Comparison of ENCODE assay signal across 9 mouse cellular contexts in genomic region chr1:182560390-182561098, GRCm38 (mm10). TPM values are rescaled to one million over a fixed set of nuclear protein-coding genes. Genes with fewer than 3 reads are reported as not detected.
DNase-seq lines count a peak whose midpoint lies in the region; ATAC-seq and TF ChIP-seq lines count a peak whose summit lies in the region.
"Had no signal": no experiment of that assay in that cellular context is flagged by ENCODE, and none has a peak within 500 bp of the region (broad histone marks: within the 10 kb centered on the region; RNA-seq: fewer than 3 reads in every experiment).

No protein-coding gene starts in this region.

- peak; percentile 38 for TF ChIP-seq CTCF in C2C12 (IDR thresholded peaks at IDR 0.05; ENCODE audit: control insufficient read depth, insufficient read depth, insufficient read length)
- peak; percentile 80 for TF ChIP-seq CTCF in left cerebral cortex, adult 2 months (IDR thresholded peaks at IDR 0.05)
- peak; percentile 91 for TF ChIP-seq CTCF in stomach, postnatal 0 days (IDR thresholded peaks at IDR 0.05; ENCODE audit: low read depth)

- no peaks in the 10 kb centered on the region for H3K27me3 ChIP-seq in C2C12 (ENCODE audit: control insufficient read depth, insufficient read depth, insufficient read length)
- peaks cover 32% of the 10 kb centered on the region for H3K27me3 ChIP-seq in midbrain, embryonic 10.5 days (ENCODE audit: low read depth, poor library complexity, severe bottlenecking)
- H3K27me3 ChIP-seq in stomach, postnatal 0 days (ENCODE audit: control insufficient read depth, insufficient read depth, low read length): no peaks in the 10 kb centered on the region

- H3K9ac ChIP-seq in stomach, postnatal 0 days (ENCODE audit: low read length): no peak overlapping the region
- H3K9ac ChIP-seq: heart, embryonic 13.5 days had no signal

- peak; percentile 35 for DNase-seq in MN1 (ENCODE audit: low spot score)
- DNase-seq in embryo, embryonic 10 days (ENCODE audit: low spot score): peak; percentile 83
- peak; percentile 39 to 64 for DNase-seq in heart, postnatal 14 days
- DNase-seq in left cerebral cortex, adult 2 months (ENCODE audit: extremely low spot score in 1 of 2, low spot score in 2 of 2): peak in 1 of 2 experiments; percentile 48
- peak; percentile 71 for DNase-seq in midbrain, embryonic 10.5 days (ENCODE audit: low spot score)
- DNase-seq in stomach, postnatal 0 days (ENCODE audit: low spot score): peak; percentile 60

- no peaks in the 10 kb centered on the region for H3K79me3 ChIP-seq in C2C12 (ENCODE audit: low read depth)

- H3K9me3 ChIP-seq in midbrain, embryonic 10.5 days (replicated peaks): no peaks in the 10 kb centered on the region
- no peaks in the 10 kb centered on the region for H3K9me3 ChIP-seq in stomach, postnatal 0 days (ENCODE audit: control insufficient read depth, low read length)
- H3K9me3 ChIP-seq: heart, embryonic 13.5 days had no signal

- no peak overlapping the region for H3K4me3 ChIP-seq in C2C12 (ENCODE audit: insufficient read depth, poor library complexity, severe bottlenecking)
- no peak overlapping the region for H3K4me3 ChIP-seq in left cerebral cortex, adult 2 months
- no peak overlapping the region for H3K4me3 ChIP-seq in midbrain, embryonic 10.5 days
- H3K4me3 ChIP-seq in stomach, postnatal 0 days (ENCODE audit: low read depth, low read length): no peak overlapping the region
- H3K4me3 ChIP-seq: heart, embryonic 13.5 days had no signal

- intact Hi-C loops in heart, postnatal 14 days (cut with DNase I): loop anchor here (2.0 to 5.0 kb wide), 2 partner anchors 97 to 334 kb away; no protein-coding TSS in a partner anchor
- intact Hi-C loops in left cerebral cortex, adult 2 months (cut with DNase I): loop anchor here (1.0 to 5.0 kb wide), 5 partner anchors 96 to 400 kb away; no protein-coding TSS in a partner anchor

- WGBS in midbrain, embryonic 10.5 days: 36% methylated on average over 3 of the region's 3 CpGs
- WGBS in stomach, postnatal 0 days: 15% methylated on average over 3 of the region's 3 CpGs

- peak; percentile 11; the same call in 1 of the 2 replicates for ATAC-seq in stomach, postnatal 0 days (ENCODE audit: low FRiP score, low TSS enrichment)
- ATAC-seq in erythroblast, adult 5-6 weeks (replicated peaks; ENCODE audit: low FRiP score, poor library complexity, severe bottlenecking): no peak

- H3K4me1 ChIP-seq in midbrain, embryonic 10.5 days: peaks cover 16% of the 10 kb centered on the region
- H3K4me1 ChIP-seq in stomach, postnatal 0 days (replicated peaks; ENCODE audit: control insufficient read depth, insufficient read depth): no peaks in the 10 kb centered on the region; the same call in 1 of the 2 replicates

- H3K4me2 ChIP-seq in stomach, postnatal 0 days (replicated peaks; ENCODE audit: low read depth): no peak overlapping the region
- H3K4me2 ChIP-seq: heart, embryonic 13.5 days had no signal

- H3K36me3 ChIP-seq in C2C12 (ENCODE audit: control insufficient read depth, insufficient read depth): no peaks in the 10 kb centered on the region
- H3K36me3 ChIP-seq in midbrain, embryonic 10.5 days: no peaks in the 10 kb centered on the region
- H3K36me3 ChIP-seq in stomach, postnatal 0 days (ENCODE audit: control insufficient read depth, insufficient read depth, low read length): no peaks in the 10 kb centered on the region
- H3K36me3 ChIP-seq: heart, embryonic 13.5 days had no signal

- H3K27ac ChIP-seq in left cerebral cortex, adult 2 months: no peak overlapping the region
- H3K27ac ChIP-seq in midbrain, embryonic 10.5 days (replicated peaks): no peak overlapping the region
- H3K27ac ChIP-seq in stomach, postnatal 0 days (replicated peaks): no peak overlapping the region
- H3K27ac ChIP-seq: heart, embryonic 13.5 days had no signal

- H3ac ChIP-seq in C2C12 (ENCODE audit: control insufficient read depth, insufficient read length, low read depth): no peak overlapping the region

- TF ChIP-seq EP300 in stomach, postnatal 0 days (optimal IDR thresholded peaks at IDR 0.05): no peak

- H3K79me2 ChIP-seq in C2C12 (ENCODE audit: control insufficient read depth, insufficient read depth): no peaks in the 10 kb centered on the region

TF ChIP-seq in C2C12, 6 proteins besides CTCF, POLR2A, EP300 and RAD21:
- no peak for TF ChIP-seq MAX (IDR thresholded peaks at IDR 0.05)
- peak; percentile 18 for TF ChIP-seq FOSL1 (IDR thresholded peaks at IDR 0.05; ENCODE audit: insufficient read depth, low read length, poor library complexity, severe bottlenecking)
- no peak for TF ChIP-seq MYOD1 (IDR thresholded peaks at IDR 0.05; ENCODE audit: control insufficient read depth, insufficient read length, low read depth)
TF ChIP-seq in C2C12: peak in this region for 1.

RNA-seq across cellular contexts. Expression of gene Capn8, which starts 4.3 kb away (rescaled TPM):
- not detected for polyA plus RNA-seq in C2C12 (2012; fragmentation: generic; extraction: Trizol)
- not detected for total RNA-seq in heart, postnatal 14 days (2021)
- total RNA-seq in left cerebral cortex, adult 2 months (2021): not detected
- 0.05 and 0.09 TPM in 2 replicates for polyA plus RNA-seq in midbrain, embryonic 10.5 days (2016; fragmentation: Nextera tagmentation; extraction: Ambion mirVana)
- polyA plus RNA-seq in stomach, postnatal 0 days (2015; fragmentation: Nextera tagmentation; extraction: Ambion mirVana): 10.1 and 12.8 TPM in 2 replicates
- not detected in 2 replicates for total RNA-seq in erythroblast, adult 5-6 weeks (2015; ENCODE audit: low replicate concordance)
- not detected in 2 replicates for total RNA-seq in erythroblast, adult 5-6 weeks (2017; ENCODE audit: low replicate concordance)
- polyA plus RNA-seq: heart, embryonic 13.5 days had no signal

RNA-seq across cellular contexts. Expression of gene Capn2, which starts 43.1 kb away (rescaled TPM):
- polyA plus RNA-seq in C2C12 (2012; fragmentation: generic; extraction: Trizol): 171 TPM
- total RNA-seq in heart, postnatal 14 days (2021): 10 to 100 TPM; 69.8 to 72.5 TPM
- total RNA-seq in left cerebral cortex, adult 2 months (2021): 10 to 100 TPM; 61.2 to 63.7 TPM
- 83.2 and 93.6 TPM in 2 replicates for polyA plus RNA-seq in midbrain, embryonic 10.5 days (2016; fragmentation: Nextera tagmentation; extraction: Ambion mirVana)
- polyA plus RNA-seq in stomach, postnatal 0 days (2015; fragmentation: Nextera tagmentation; extraction: Ambion mirVana): 54.4 and 55.6 TPM in 2 replicates
- total RNA-seq in erythroblast, adult 5-6 weeks (2015; ENCODE audit: low replicate concordance): 4.6 and 7.5 TPM in 2 replicates
- 7.2 and 11.4 TPM in 2 replicates for total RNA-seq in erythroblast, adult 5-6 weeks (2017; ENCODE audit: low replicate concordance)

Comparison
In these comparisons a context has a peak if more than half of its experiments do, and no peak if none do; other contexts are left out.
1. CTCF ChIP-seq: peak in every context shown above with its lines; median percentile 91 in stomach, postnatal 0 days; 80 in left cerebral cortex, adult 2 months; 38 in C2C12.
2. RNA of gene Capn2, which starts 43.1 kb away (total RNA-seq): 69.8 to 72.5 TPM in heart, postnatal 14 days and 61.2 to 63.7 TPM in left cerebral cortex, adult 2 months; 4.6 to 11.4 TPM in erythroblast, adult 5-6 weeks; every median in the first group is over 4 times any median in the second.